Mouse (Mus musculus) embryonic facial prominence, embryonic 13.5 days (tissue): Measurements from ENCODE around the gene Pcna. TPM values are rescaled to one million over a fixed set of nuclear protein-coding genes. Genes with fewer than 3 reads are reported as not detected.

ENCODE experiments used
- ATAC-seq: fragments of 200-750 bp; cut with Nextera tagmentation; 2 replicates; pipeline ENCODE4 v1.8.0; 2017; ENCODE audit warnings: low read depth; ENCODE audit not compliant: insufficient number of reproducible peaks, insufficient read depth, low FRiP score, low TSS enrichment
- H3K27ac ChIP-seq: fragments of 300-500 bp; sonication (generic); 2 replicates; pipeline ENCODE4 v1.5.1; 2015; ENCODE audit warnings: moderate library complexity, mild to moderate bottlenecking, inconsistent platforms
- H3K27me3 ChIP-seq: fragments of 300-500 bp; sonication (generic); 2 replicates; pipeline ENCODE4 v1.6.1; 2015; ENCODE audit warnings: mild to moderate bottlenecking, inconsistent platforms
- H3K36me3 ChIP-seq: fragments of 300-500 bp; sonication (generic); 2 replicates; pipeline ENCODE4 v1.6.1; 2015; ENCODE audit warnings: mild to moderate bottlenecking, inconsistent platforms
- H3K4me1 ChIP-seq: fragments of 300-500 bp; sonication (generic); 2 replicates; pipeline ENCODE4 v1.6.1; 2015; ENCODE audit warnings: inconsistent platforms
- H3K4me2 ChIP-seq: fragments of 300-500 bp; sonication (generic); 2 replicates; pipeline ENCODE4 v1.6.1; 2015; ENCODE audit warnings: moderate library complexity, mild to moderate bottlenecking, inconsistent platforms
- H3K4me3 ChIP-seq: fragments of 300-500 bp; sonication (generic); 2 replicates; pipeline ENCODE4 v1.5.1; 2015; ENCODE audit warnings: mild to moderate bottlenecking, inconsistent platforms
- H3K9ac ChIP-seq: fragments of 300-500 bp; sonication (generic); 2 replicates; pipeline ENCODE4 v1.6.1; 2015; ENCODE audit warnings: mild to moderate bottlenecking, inconsistent platforms
- H3K9me3 ChIP-seq: fragments of 300-500 bp; sonication (generic); 2 replicates; pipeline ENCODE4 v1.6.1; 2016; ENCODE audit warnings: inconsistent platforms
- WGBS: fragments of 180-500 bp; shearing (Covaris S2); methylation state at CpG from one replicate; pipeline ENCODE4 v1.1.7; 2015; ENCODE audit warnings: mixed read lengths; 5-methylcytosine and 5-hydroxymethylcytosine counted together
- polyA plus RNA-seq: library from polyadenylated mRNA; unstranded; fragments of >200 nt; fragmentation: Nextera tagmentation; extraction: Ambion mirVana; gene quantifications from 2 replicates; pipeline ENCODE4 v1.2.1, GENCODE M21; 2015

The Pcna gene
- polyA plus RNA-seq, 1 experiment from 2014 or later = 274 TPM

DNA sequence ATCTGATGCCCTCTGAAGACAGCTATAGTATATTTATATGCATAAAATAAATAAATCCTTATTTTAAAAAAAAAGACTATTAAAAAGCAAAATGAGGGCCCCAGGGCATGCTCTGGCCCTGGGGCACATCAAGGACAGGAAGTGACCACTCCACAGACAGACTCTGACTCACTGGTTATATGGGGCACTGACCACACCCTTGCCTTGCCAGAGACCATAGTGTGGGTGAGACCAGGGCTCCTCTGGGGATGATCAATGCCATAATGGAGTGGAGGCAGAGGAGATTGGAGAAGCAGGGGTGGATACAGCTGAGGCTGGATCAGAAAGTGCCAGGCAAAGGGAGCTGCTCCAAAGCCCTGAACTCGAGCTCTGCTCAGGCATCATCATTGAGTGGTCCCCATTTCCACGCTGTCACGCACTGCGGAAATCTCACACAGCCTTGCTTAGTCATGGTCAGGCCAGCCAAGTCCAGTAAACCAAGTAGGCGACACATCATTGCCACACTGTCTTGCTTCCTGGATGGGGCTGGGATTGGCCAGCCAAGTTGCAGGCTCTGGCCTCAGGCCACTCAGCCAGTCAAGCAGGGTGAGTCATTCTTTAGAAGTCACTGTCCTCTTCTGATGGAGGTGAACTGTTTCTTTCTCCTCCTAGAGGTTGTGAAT is 41.0 kb downstream of the Pcna start:
- H3K27ac ChIP-seq = no peak overlapping the region
- no peaks in the 10 kb centered on the region for H3K27me3 ChIP-seq
- H3K9me3 ChIP-seq = no peaks in the 10 kb centered on the region
- no peak for ATAC-seq
- no peak overlapping the region for H3K4me3 ChIP-seq
- no peak overlapping the region for H3K9ac ChIP-seq
- no peak overlapping the region for H3K4me2 ChIP-seq
- no peaks in the 10 kb centered on the region for H3K4me1 ChIP-seq
- 83% methylated on average over 5 of the region's 5 CpGs for WGBS
- no peaks in the 10 kb centered on the region for H3K36me3 ChIP-seq

DNA sequence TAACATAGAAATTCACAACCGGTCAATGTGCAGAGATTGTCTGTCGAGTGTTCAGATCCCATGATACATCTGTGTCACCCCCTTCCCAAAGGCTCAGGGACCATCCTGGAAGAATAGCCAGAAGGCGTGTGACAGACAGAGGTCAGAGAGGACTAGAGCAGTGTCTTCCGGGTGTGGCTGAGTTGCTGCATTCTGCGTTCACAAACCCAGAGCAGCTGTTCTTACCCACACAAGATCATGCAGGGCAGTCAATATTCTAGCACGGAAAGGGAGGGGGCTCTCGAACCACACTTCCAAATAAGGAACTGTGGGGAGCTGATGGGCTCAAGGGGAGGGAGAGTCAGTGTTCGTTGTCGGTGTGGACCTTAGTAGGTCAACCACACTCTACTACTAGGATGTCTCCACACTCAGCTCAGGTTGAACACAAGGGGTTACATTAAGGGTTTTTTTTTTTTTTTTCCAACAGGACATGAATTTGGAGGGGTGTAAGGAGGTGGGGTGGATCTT is 42.3 kb downstream of the Pcna start:
- no peak for ATAC-seq
- H3K9ac ChIP-seq = no peak overlapping the region
- no peak overlapping the region for H3K4me3 ChIP-seq
- WGBS = 76% methylated on average over 9 of the region's 9 CpGs
- H3K9me3 ChIP-seq = no peaks in the 10 kb centered on the region
- no peaks in the 10 kb centered on the region for H3K4me1 ChIP-seq
- H3K36me3 ChIP-seq = no peaks in the 10 kb centered on the region
- no peak overlapping the region for H3K4me2 ChIP-seq
- no peak overlapping the region for H3K27ac ChIP-seq
- no peaks in the 10 kb centered on the region for H3K27me3 ChIP-seq

DNA sequence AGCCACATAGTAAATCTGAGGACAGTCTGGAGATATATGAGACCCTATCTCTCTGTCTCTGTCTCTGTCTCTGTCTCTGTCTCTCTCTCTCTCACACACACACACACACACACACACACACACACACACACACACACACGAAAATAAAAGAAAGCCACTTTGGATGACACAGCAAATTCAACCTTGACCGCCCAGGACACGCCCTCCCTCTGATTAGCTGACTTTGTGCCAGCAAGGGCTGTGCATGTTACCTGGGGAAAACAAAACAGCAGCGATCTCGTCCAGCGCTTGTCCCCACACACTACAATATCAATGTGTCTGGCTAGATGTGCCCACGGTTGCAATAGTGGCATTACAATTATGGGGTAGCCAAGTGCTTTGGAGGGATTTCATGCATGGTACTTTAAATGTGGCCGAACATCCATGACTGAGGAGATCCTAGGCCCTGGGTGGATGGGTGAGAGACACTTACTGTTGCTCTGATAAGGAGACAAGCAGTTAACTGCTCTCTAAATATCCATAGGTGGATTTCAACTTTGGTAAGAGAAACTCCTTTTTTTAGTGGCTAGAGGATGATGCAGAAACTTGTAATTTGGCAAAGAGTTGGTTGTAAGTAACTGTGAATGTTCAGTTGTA is 44.8 kb downstream of the Pcna start:
- H3K9ac ChIP-seq = no peak overlapping the region

DNA sequence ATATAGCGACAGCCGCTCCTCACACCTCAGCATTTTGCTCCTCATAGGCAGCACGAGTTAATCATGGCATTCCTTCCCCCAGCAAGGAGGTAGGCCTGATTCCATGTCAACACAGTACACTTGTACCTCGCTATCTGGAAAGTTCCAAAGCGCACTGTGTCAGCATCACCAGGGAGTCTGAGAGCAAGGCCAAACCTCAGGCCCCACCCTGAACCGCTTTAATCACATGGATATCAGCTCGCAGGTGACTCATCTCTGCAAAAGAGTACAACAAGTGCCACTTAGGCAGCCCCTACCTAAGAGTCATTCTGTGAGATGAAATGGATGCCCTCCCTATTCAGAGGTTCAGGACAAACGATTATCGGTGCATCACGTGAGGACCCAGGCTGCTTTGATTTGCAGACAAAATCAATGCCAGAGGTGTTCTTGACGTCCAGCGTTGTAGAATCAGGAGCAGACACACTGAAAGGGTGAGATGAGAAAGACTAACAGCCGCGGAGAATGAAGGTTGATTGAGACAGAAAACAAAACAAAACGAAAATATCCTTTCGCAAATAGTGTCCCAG is 46.7 kb downstream of the Pcna start:
- 76% methylated on average over 16 of the region's 16 CpGs for WGBS
- Histone ChIP-seq H3K4me1 (no peaks in the 10 kb centered on the region), H3K27ac (no peak overlapping the region), H3K9me3 (no peaks in the 10 kb centered on the region), H3K9ac (no peak overlapping the region), H3K4me2 (no peak overlapping the region), H3K4me3 (no peak overlapping the region), H3K27me3 (no peaks in the 10 kb centered on the region), H3K36me3 (no peaks in the 10 kb centered on the region)
- no peak for ATAC-seq

More for the DNA sequence above, 44.8 kb downstream of the Pcna start:
- no peak for ATAC-seq
- H3K4me2 ChIP-seq = no peak overlapping the region
- no peaks in the 10 kb centered on the region for H3K4me1 ChIP-seq
- no peak overlapping the region for H3K4me3 ChIP-seq
- H3K36me3 ChIP-seq = no peaks in the 10 kb centered on the region
- WGBS = 80% methylated on average over 8 of the region's 8 CpGs
- no peaks in the 10 kb centered on the region for H3K27me3 ChIP-seq
- H3K27ac ChIP-seq = no peak overlapping the region
- no peaks in the 10 kb centered on the region for H3K9me3 ChIP-seq

DNA sequence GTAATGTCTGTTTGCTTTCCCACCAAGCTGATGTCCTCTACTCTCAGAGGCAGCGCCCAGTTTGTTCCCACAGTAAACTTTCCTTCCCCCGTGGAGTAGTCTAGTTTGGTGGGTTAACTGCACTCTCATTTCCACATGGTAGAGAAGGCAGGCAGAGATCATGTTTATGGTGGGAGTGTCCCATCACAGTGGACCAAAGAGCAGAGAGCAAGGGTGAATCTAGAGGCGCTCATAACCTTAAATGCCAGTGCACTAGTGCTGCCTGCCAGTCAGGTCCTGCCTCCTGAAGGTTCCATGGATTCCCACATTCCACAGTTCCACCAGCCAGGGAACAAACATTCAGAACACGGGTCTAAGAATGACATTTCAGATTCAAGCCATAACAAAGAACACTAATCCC is 47.6 kb downstream of the Pcna start:
- WGBS = 81% methylated on average over 4 of the region's 4 CpGs

DNA sequence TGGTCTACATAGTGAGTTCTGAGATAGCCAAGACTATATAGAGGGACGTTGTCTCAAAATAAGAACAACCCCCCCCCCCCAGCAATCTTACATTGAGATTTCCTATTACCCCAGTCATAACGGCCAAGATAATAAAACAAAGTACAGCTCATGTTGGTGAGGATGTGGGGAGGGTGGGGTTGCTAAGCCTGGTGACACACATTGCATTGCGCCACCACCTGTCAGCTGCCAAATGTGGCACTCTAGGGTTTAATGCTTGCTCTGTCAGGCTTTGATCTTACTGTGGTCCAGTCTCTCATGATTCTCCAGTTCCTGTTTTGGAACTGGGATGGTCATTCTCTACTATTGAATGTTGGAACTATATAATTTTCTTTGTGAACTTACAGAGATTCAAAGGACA is 49.3 kb downstream of the Pcna start:
- Histone ChIP-seq H3K9ac (no peak overlapping the region), H3K4me2 (no peak overlapping the region), H3K4me3 (no peak overlapping the region), H3K4me1 (no peaks in the 10 kb centered on the region), H3K9me3 (no peaks in the 10 kb centered on the region), H3K27ac (no peak overlapping the region), H3K36me3 (no peaks in the 10 kb centered on the region), H3K27me3 (no peaks in the 10 kb centered on the region)
- WGBS = 88% methylated on average over 3 of the region's 3 CpGs
- ATAC-seq = no peak

More for the DNA sequence above, 47.6 kb downstream of the Pcna start:
- ATAC-seq = no peak
- Histone ChIP-seq H3K9ac (no peak overlapping the region), H3K27me3 (no peaks in the 10 kb centered on the region), H3K9me3 (no peaks in the 10 kb centered on the region), H3K36me3 (no peaks in the 10 kb centered on the region), H3K4me1 (no peaks in the 10 kb centered on the region), H3K4me2 (no peak overlapping the region), H3K27ac (no peak overlapping the region), H3K4me3 (no peak overlapping the region)

DNA sequence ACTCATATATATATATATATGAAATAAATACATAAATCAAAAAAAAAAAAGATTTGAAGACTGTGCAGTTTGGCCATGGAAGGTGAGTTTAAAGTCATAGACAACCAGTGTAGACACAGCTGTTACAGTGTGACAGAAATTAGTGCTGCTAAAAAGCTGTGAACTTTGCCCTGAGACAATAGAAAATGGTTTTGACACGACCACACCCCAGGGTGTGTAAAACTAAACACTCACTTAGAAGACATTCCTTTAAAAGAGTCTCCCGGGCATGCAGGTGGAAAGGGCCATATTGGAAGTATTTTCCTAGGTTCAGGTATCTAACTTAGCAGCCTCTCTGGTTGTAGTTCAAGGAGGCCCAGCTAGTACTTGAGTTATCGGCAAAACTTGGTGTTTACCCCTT is 49.9 kb downstream of the Pcna start:
- H3K27ac ChIP-seq = no peak overlapping the region
- H3K9me3 ChIP-seq = no peaks in the 10 kb centered on the region
- WGBS = 71% methylated on average over 3 of the region's 3 CpGs
- H3K4me2 ChIP-seq = no peak overlapping the region
- ATAC-seq = no peak
- H3K27me3 ChIP-seq = no peaks in the 10 kb centered on the region
- no peak overlapping the region for H3K9ac ChIP-seq
- no peak overlapping the region for H3K4me3 ChIP-seq
- no peaks in the 10 kb centered on the region for H3K36me3 ChIP-seq
- no peaks in the 10 kb centered on the region for H3K4me1 ChIP-seq

Other genes starting within 250 kb of the Pcna start
- gene Rassf2, start 223.1 kb downstream of the Pcna start, polyA plus RNA-seq = 5.0 and 6.8 TPM in 2 replicates
- 14.8 and 17.1 TPM in 2 replicates for gene Slc23a2, start 108.2 kb downstream of the Pcna start, polyA plus RNA-seq
- 55.9 and 61.2 TPM in 2 replicates for gene Tmem230, start 5.5 kb downstream of the Pcna start, polyA plus RNA-seq
- 16.7 and 24.4 TPM in 2 replicates for gene Cds2, start 9.8 kb upstream of the Pcna start, polyA plus RNA-seq
- gene Prokr2, start 132.1 kb upstream of the Pcna start, polyA plus RNA-seq = 1.2 TPM in 2 replicates